Mouse (Mus musculus) midbrain, embryonic 11.5 days (tissue): ENCODE measurements around the gene Taf8. TPM values are rescaled to one million over a fixed set of nuclear protein-coding genes. Genes with fewer than 3 reads are reported as not detected.

Experiments used
- ATAC-seq: fragments of 200-750 bp; cut with Nextera tagmentation; 2 replicates; pipeline ENCODE4 v1.8.0; 2017; ENCODE audit warnings: moderate TSS enrichment, moderate library complexity; ENCODE audit not compliant: low FRiP score
- DNase-seq: peaks from one replicate; pipeline ENCODE4 v3.0.0; 2015; ENCODE audit warnings: low spot score; ENCODE audit errors: missing footprints
- H3K27ac ChIP-seq: fragments of 300-500 bp; sonication (generic); 2 replicates; pipeline ENCODE4 v1.5.1; 2014; ENCODE audit warnings: low read depth, low read length
- H3K27me3 ChIP-seq: fragments of 300-500 bp; sonication (generic); 2 replicates; pipeline ENCODE4 v1.6.1; 2014; ENCODE audit warnings: mild to moderate bottlenecking, low read length, moderate library complexity, mixed read lengths; ENCODE audit not compliant: control insufficient read depth, insufficient read depth
- H3K36me3 ChIP-seq: fragments of 300-500 bp; sonication (generic); 2 replicates; pipeline ENCODE4 v1.6.1; 2014; ENCODE audit warnings: mild to moderate bottlenecking, low read length, moderate library complexity, mixed read lengths; ENCODE audit not compliant: control insufficient read depth, insufficient read depth
- H3K4me1 ChIP-seq: fragments of 300-500 bp; sonication (generic); 2 replicates; pipeline ENCODE4 v1.6.1; 2014; ENCODE audit warnings: low read length; ENCODE audit not compliant: control insufficient read depth, insufficient read depth
- H3K4me2 ChIP-seq: fragments of 300-500 bp; sonication (generic); 2 replicates; pipeline ENCODE4 v1.6.1; 2014; ENCODE audit warnings: mild to moderate bottlenecking, moderate library complexity
- H3K4me3 ChIP-seq: fragments of 300-500 bp; sonication (generic); 2 replicates; pipeline ENCODE4 v1.5.1; 2014; ENCODE audit warnings: low read depth, low read length
- H3K9ac ChIP-seq: fragments of 300-500 bp; sonication (generic); 2 replicates; pipeline ENCODE4 v1.6.1; 2014; ENCODE audit warnings: low read length
- H3K9me3 ChIP-seq: fragments of 300-500 bp; sonication (generic); 2 replicates; pipeline ENCODE4 v1.6.1; 2016; ENCODE audit warnings: low read length; ENCODE audit not compliant: control insufficient read depth
- WGBS: fragments of 180-500 bp; shearing (Covaris S2); extraction: QIAGEN DNeasy Blood & Tissue Kit; methylation state at CpG from one replicate; pipeline ENCODE4 v1.1.7; 2014; 5-methylcytosine and 5-hydroxymethylcytosine counted together
- polyA plus RNA-seq: library from polyadenylated mRNA; unstranded; fragments of >200 nt; fragmentation: Nextera tagmentation; extraction: Ambion mirVana; gene quantifications from 2 replicates; pipeline ENCODE4 v1.2.1, GENCODE M21; 2014

Taf8 gene
- polyA plus RNA-seq, 1 experiment from 2014 or later: 25.5 TPM

GRCm38 (mm10) chr17:47523211-47523682 lies 21.2 kb upstream of the Taf8 start:
- 67% methylated on average over 18 of the region's 18 CpGs for WGBS
- peak overlapping the region; percentile 14 for H3K27ac ChIP-seq
- H3K9me3 ChIP-seq: no peaks in the 10 kb centered on the region
- H3K4me1 ChIP-seq: peaks cover 21% of the 10 kb centered on the region
- ATAC-seq (no peak), DNase-seq (no peak)
- no peak overlapping the region for H3K4me2 ChIP-seq
- H3K9ac ChIP-seq: no peak overlapping the region
- H3K36me3 ChIP-seq: no peaks in the 10 kb centered on the region
- H3K4me3 ChIP-seq: no peak overlapping the region
- H3K27me3 ChIP-seq: no peaks in the 10 kb centered on the region

GRCm38 (mm10) chr17:47522536-47522935 lies 20.4 kb upstream of the Taf8 start:
- Histone ChIP-seq H3K27ac (peak overlapping the region; percentile 90), H3K4me2 (no peak overlapping the region; the same call in 1 of the 2 replicates), H3K36me3 (no peaks in the 10 kb centered on the region), H3K9me3 (no peaks in the 10 kb centered on the region), H3K4me1 (peaks cover 19% of the 10 kb centered on the region), H3K4me3 (no peak overlapping the region), H3K9ac (peak overlapping the region; percentile 50; the same call in 1 of the 2 replicates), H3K27me3 (no peaks in the 10 kb centered on the region)
- DNase-seq (peak; percentile 89), ATAC-seq (no peak)
- 71% methylated on average over 4 of the region's 4 CpGs for WGBS

- Histone ChIP-seq H3K4me1 (peaks cover 16% of the 10 kb centered on the region), H3K27ac (peak overlapping the region; percentile 90), H3K36me3 (no peaks in the 10 kb centered on the region), H3K4me3 (peak overlapping the region; percentile 4; the same call in 1 of the 2 replicates), H3K4me2 (peak overlapping the region; percentile 33), H3K27me3 (no peaks in the 10 kb centered on the region), H3K9me3 (no peaks in the 10 kb centered on the region), H3K9ac (peak overlapping the region; percentile 50)
- 1% methylated on average over 17 of the region's 17 CpGs for WGBS
- DNase-seq (peak; percentile 95), ATAC-seq (peak; percentile 93)
Measured at GRCm38 (mm10) chr17:47521551-47522258, 19.6 kb upstream of the Taf8 start.

- Histone ChIP-seq H3K4me1 (peaks cover 16% of the 10 kb centered on the region), H3K27me3 (no peaks in the 10 kb centered on the region), H3K9me3 (no peaks in the 10 kb centered on the region), H3K36me3 (no peaks in the 10 kb centered on the region), H3K4me2 (no peak overlapping the region), H3K4me3 (no peak overlapping the region), H3K27ac (0 out of 2 replicates have a peak overlapping the region, but pooled peaks have one; percentile 35), H3K9ac (peak overlapping the region; percentile 24)
- no peak for DNase-seq
- 32% methylated on average over 8 of the region's 8 CpGs for WGBS
- no peak for ATAC-seq
Measured at GRCm38 (mm10) chr17:47518205-47518604, 16.1 kb upstream of the Taf8 start.

- H3K9ac ChIP-seq: no peak overlapping the region
- H3K4me2 ChIP-seq: no peak overlapping the region
- DNase-seq: no peak
- no peak overlapping the region for H3K27ac ChIP-seq
- peaks cover 6% of the 10 kb centered on the region for H3K4me1 ChIP-seq
- H3K36me3 ChIP-seq: no peaks in the 10 kb centered on the region
- no peaks in the 10 kb centered on the region for H3K9me3 ChIP-seq
- 91% methylated on average over 3 of the region's 3 CpGs for WGBS
- H3K4me3 ChIP-seq: no peak overlapping the region
- no peak for ATAC-seq
- H3K27me3 ChIP-seq: no peaks in the 10 kb centered on the region
Measured at GRCm38 (mm10) chr17:47516232-47516631, 14.1 kb upstream of the Taf8 start.

GRCm38 (mm10) chr17:47515180-47515844 lies 13.2 kb upstream of the Taf8 start:
- DNase-seq (no peak), ATAC-seq (no peak)
- no peak overlapping the region for H3K9ac ChIP-seq
- H3K27me3 ChIP-seq: no peaks in the 10 kb centered on the region
- 85% methylated on average over 7 of the region's 7 CpGs for WGBS
- peaks cover 4% of the 10 kb centered on the region for H3K4me1 ChIP-seq
- H3K4me2 ChIP-seq: no peak overlapping the region
- no peaks in the 10 kb centered on the region for H3K9me3 ChIP-seq
- no peaks in the 10 kb centered on the region for H3K36me3 ChIP-seq
- no peak overlapping the region for H3K4me3 ChIP-seq
- H3K27ac ChIP-seq: no peak overlapping the region

- 79% methylated on average over 10 of the region's 10 CpGs for WGBS
- H3K4me2 ChIP-seq: no peak overlapping the region
- H3K27me3 ChIP-seq: no peaks in the 10 kb centered on the region
- no peak overlapping the region for H3K27ac ChIP-seq
- no peaks in the 10 kb centered on the region for H3K36me3 ChIP-seq
- DNase-seq (no peak), ATAC-seq (no peak)
- no peaks in the 10 kb centered on the region for H3K9me3 ChIP-seq
- peaks cover 4% of the 10 kb centered on the region for H3K4me1 ChIP-seq
- H3K9ac ChIP-seq: no peak overlapping the region
- no peak overlapping the region for H3K4me3 ChIP-seq
Measured at GRCm38 (mm10) chr17:47512956-47513775, 11.1 kb upstream of the Taf8 start.

GRCm38 (mm10) chr17:47511111-47512020 lies 9.3 kb upstream of the Taf8 start:
- Histone ChIP-seq H3K9me3 (no peaks in the 10 kb centered on the region), H3K4me2 (peak overlapping the region; percentile 35), H3K4me3 (0 out of 2 replicates have a peak overlapping the region, but pooled peaks have one; percentile 9), H3K9ac (peak overlapping the region; percentile 58), H3K27ac (peak overlapping the region; percentile 25; the same call in 1 of the 2 replicates), H3K27me3 (no peaks in the 10 kb centered on the region), H3K4me1 (peaks cover 4% of the 10 kb centered on the region), H3K36me3 (no peaks in the 10 kb centered on the region)
- WGBS: 19% methylated on average over 25 of the region's 25 CpGs
- peak; percentile 100 for DNase-seq
- peak; percentile 90 for ATAC-seq
